Mouse (Mus musculus) olfactory bulb, adult 2 months (tissue): ENCODE measurements around the gene Slco1a5.

Experiments used
- CTCF ChIP-seq: fragments of 200-500 bp; IDR thresholded peaks from 2 replicates; pipeline ENCODE4 v1.5.1; 2012; ENCODE audit warnings: low read depth, mild to moderate bottlenecking, low read length, moderate library complexity; ENCODE audit not compliant: insufficient read depth
- POLR2A ChIP-seq: fragments of 200-500 bp; IDR thresholded peaks from 2 replicates; pipeline ENCODE4 v1.6.1; 2012; ENCODE audit warnings: mild to moderate bottlenecking, low read depth, low read length, moderate library complexity; ENCODE audit not compliant: insufficient read depth

- no peak for TF ChIP-seq CTCF
- TF ChIP-seq POLR2A = no peak
Observed at GRCm38 (mm10) chr6:142187426-142187825, 135.4 kb downstream of the Slco1a5 start.
